Mouse (Mus musculus): Measurements from ENCODE around the gene Fam189a1.

DNA sequence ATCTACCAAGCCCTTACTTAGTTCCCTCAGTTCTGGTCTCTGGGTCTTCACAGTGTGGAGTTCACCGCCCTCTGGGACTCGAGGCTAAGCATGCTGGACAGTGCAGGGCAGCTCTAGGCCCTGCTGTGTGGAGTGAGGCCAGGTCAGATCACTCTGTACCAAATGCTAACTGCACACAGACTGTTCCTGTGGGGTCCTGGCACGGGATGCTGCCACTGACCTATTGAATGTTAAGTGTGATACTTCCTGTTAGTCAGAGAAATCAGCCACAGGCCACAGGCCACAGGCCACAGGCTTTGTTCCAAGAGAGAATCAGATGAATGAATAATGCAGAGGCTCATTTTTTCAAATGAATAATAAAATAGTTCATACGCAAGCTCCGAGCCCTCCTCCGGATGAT is 112.1 kb downstream of the Fam189a1 start:
- TF ChIP-seq POLR2A (IDR thresholded peaks at IDR 0.05; ENCODE audit: insufficient read depth, low read length) = no peak
- TF ChIP-seq CTCF (IDR thresholded peaks at IDR 0.05; ENCODE audit: low read depth, low read length) = no peak
- TF ChIP-seq EP300 (IDR thresholded peaks at IDR 0.05; ENCODE audit: insufficient read depth, low read depth, low read length) = no peak

Measured in ES-Bruce4 (cell line).